Mouse (Mus musculus): ENCODE data around the gene Nploc4.

GRCm38 (mm10) chr11:120454965-120455364 lies 17.5 kb upstream of the Nploc4 start:
- no peak for TF ChIP-seq CTCF (IDR thresholded peaks at IDR 0.05; ENCODE audit: low read depth, low read length)
- no peak for TF ChIP-seq POLR2A (IDR thresholded peaks at IDR 0.05; ENCODE audit: extremely low read depth, insufficient read depth, low read length)
